Mouse (Mus musculus) erythroid progenitor cell, adult 5-6 weeks (primary cell): ENCODE data around the gene Abr. TPM values are rescaled to one million over a fixed set of nuclear protein-coding genes. Genes with fewer than 3 reads are reported as not detected.

Experiments used
- ATAC-seq: replicated peaks from 2 replicates; pipeline ENCODE4 v1.8.0; 2016; ENCODE audit warnings: moderate number of reproducible peaks, mild to moderate bottlenecking, moderate TSS enrichment, inconsistent platforms; ENCODE audit not compliant: poor library complexity, low FRiP score, severe bottlenecking
- total RNA-seq, 2 experiments: library from RNA; stranded (forward) in 1 of 2; stranded (reverse) in 1 of 2; fragments of 150-400 nt in 1 of 2; fragments of 186-747, 209-891 nt in 1 of 2; gene quantifications; 2 replicates each; pipeline versions ENCODE4 v1.2.3 to v1.2.4; 2015 to 2017; ENCODE audit warnings: low replicate concordance in 2 of 2

Abr gene
- total RNA-seq, 2 experiments from 2014 or later, result 7.0 to 10.9 TPM

DNA sequence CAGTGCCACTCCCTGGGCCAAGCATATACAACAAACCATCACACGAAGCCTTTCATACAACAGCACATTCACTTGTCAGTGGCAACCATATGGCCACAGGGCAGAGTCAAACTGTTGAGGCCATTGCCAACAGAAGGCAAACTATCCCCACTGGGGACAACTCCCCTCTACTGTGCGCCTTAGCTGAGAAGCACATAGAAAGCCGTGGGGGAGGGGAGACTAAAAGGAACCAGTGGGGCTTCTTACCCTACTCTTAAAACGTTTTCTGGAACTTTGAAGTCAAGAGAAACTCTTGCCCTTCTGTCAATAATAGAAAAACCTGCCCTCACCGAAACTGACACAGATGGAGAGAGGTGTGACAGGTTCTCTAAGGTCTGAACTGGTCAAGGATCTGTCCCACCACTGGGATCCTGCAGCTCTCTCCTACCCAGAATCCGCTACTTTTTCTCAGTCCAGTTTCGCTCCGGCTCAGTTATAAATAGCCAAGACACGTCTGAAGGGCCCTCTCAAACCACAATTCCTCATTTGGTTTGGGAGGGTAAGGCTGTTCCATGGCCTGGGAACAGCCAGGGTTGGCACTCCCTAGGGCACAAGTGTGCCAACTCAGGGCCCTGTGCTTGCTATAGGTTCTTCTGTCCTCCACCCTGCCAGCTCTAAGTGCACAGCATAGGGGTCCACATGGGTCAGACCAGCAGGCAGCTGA lies 124.9 kb downstream of the Abr start:
- ATAC-seq, result no peak

DNA sequence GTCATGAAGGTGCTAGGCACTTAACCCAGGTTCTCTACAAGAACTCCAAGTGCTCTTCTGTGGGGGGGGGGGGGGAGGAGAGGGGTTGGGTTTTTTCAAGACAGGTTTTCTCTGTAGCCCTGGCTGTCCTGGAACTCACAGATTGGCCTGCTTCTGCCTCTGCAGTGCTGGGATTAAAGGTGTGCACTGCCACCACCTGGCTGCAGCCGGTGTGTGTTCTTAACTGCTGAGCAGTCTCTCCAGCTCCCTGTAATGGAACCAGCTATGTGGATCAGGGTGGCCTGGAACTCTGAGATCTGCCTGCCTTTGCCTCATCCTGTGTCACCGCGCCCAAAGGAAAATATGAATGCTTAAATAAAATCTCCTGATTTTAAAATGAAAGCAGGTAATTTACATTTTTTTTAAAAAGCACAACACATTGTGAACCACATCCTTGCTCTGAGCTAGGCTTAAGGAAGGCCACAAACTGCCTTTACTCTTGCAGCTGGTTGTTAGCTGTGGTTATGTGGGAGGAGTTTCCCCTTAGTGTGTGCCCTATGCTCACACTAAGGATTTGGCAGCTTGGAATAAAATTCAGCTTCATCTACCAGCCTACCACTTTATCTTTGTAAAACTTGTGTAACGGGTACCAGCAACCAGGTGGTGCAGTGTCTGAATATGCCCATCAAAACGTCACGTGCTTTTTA lies 125.9 kb downstream of the Abr start:
- ATAC-seq, result no peak

DNA sequence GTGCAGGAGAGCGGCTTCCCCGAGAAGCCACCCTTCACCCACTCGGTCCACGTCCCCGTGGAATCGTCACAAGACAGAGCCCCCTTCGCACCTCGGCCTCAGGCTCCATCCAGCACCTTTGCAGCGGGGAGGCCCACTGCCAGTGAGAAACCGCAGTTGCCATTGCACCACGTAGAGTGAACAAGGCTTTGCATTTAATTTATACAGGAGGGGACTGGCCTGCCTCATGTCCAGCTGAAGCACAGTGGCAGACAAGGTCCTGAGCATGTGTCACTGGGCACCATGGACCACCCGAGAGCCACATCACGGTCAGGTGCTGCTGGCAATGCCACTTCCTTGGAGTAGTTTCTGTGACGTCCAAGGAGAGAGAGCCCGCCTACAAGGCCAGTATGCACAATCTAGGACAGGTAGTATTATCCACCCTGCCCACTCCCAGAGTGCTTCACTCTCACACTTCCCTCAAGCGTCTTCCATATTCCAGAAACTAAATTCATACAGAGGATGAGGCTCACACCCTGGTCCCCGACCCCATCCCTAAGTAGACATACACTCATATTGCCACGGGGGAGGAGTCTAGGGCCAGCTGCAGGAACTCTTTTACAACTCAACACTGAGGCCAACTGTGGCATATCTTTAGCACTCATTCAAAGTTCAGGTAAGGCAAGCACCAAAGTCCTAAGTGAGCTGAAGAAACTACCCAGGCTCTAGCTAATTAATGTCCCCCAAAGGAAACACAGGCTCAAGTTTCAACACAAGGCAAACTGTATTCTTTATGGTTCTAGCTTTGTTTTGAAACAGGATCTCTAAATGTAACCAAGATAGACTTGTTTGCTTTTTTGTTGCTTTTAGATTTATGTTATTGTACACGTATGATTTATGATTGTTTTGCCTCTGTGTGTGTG lies 126.7 kb downstream of the Abr start:
- ATAC-seq, result no peak

DNA sequence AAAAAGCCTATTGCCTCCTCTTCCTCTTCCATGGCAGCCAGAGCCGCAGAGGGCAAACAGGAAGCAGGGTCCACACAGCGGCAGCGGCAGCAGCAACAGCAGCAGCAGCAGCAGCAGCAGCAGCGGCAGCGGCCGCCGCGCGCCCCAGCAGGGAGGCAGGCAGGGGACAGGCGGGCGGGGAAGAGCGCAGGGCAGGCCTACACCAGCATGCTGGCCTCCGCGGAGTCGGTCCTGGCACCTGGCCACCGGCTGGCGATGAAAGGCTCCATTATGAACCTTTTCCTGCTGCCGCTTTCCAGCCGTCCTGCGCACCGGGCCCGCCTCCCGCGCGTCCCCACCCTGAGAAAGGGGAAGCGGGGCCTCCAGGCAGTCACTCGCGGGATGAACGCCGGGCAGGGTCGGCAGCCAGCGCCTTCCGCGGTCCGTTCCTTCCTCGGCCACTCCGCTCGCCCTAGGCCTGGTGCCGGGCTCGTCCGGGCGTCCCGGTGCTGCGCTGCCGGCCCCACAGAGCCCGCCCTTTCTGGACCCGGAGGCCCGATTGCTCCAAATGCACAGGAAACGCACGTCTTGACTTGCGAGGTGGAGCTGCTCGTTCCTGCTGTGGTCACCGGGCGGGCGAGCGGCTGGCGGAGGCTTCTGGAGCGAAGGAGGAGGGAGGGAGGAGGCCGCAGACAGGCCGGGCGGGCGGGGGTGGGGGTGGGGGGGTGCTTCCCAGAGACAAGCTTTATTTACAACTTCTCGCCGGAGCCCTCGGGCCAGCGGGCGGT lies 127.6 kb downstream of the Abr start:
- ATAC-seq, result no peak

DNA sequence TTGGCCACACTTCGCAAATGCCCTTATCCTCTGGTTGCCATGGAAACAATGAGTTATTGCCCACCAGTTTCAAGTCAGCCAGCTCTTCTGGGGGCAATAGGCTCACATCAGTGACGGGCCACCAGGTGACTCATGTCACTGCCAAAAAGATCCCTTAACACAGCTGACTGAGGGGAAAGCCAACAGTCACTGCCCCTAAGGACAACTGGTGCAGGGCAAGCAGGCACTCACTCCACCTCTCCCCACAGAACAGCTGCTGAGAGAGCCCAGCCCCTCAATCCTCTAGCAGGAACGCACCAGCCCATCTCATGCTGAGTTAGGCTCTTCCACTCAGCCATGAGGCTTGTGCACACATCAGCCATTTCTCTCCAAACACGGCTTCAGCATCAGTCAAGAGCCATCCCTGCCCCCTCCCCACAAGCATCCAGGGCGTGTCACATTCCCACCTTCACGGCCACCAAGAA lies 128.3 kb downstream of the Abr start:
- ATAC-seq, result no peak

DNA sequence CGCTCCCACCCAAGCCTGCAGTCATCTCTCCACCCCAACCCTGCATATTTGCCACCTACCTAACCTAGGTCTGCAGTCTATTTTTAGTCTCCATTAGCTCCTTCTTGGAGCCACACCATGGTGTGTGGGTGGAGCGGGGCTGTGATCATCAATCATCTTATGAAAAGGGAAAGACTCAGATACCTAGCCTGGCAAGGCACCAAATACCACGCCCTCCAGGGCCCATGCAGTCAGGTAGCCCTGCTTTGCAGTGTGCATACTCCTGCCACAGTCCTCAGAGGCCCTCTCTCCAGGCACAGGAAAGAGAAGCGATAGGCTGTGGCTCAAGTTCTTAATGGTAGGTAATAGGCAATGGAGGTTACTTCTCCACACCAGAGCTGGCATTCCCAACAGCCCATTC lies 128.9 kb downstream of the Abr start:
- no peak for ATAC-seq

DNA sequence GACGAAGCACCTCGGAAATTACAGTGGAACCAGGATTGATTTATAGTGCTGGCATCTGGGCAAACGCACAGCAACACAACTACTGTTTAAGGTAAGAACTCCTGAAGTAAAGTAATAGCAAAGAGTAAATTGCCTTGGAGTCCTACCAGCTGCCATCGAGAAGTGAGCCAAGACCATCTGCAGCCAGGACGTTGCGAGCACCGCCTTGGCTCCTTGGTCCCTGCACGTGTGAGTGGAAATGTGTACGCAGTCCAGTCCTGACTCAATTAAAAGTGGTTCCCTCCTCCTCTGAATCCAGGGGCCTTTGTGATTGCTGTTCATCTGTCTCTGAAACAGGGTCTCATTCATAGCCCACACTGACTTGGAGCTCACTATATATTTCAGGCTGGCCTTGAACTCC lies 130.3 kb downstream of the Abr start:
- ATAC-seq, result no peak

DNA sequence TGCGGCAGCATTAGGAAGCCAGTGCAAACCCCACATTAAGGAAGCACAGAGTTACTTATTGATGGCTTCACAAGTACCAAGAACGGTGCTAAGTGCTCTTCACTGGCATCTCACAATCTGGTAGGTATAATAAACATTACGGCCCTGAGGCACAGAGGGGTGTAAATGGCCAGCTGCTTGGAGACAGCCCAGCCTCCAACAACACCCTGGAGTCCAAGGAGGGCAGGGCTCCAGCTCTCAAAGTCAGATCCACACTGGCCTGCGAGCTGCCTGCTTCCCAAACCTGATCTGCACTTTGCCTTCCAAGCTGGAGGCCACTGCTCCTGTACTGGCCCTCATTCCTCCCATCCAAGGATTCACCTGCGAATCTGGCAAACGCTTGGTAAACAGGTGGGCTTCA lies 132.7 kb downstream of the Abr start:
- no peak for ATAC-seq

DNA sequence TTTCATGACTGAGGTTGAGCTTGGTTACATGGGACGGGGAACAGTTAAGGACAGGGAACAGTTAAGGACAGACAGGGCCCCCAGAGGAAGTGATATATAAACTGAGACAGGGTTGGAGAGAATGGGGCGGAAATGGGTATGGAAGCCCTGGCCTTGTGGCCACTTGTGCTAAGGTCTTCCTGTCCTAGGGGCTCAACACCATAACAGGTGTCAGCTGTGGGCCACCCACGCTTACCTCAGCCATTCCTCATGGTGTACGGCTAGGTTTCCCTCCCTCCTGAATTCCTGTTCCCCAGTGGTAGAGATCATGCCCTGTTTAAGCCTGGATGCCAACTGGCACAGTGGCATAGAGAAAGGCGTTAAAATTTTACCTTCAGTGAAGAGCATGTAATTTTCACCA lies 135.1 kb downstream of the Abr start:
- no peak for ATAC-seq

DNA sequence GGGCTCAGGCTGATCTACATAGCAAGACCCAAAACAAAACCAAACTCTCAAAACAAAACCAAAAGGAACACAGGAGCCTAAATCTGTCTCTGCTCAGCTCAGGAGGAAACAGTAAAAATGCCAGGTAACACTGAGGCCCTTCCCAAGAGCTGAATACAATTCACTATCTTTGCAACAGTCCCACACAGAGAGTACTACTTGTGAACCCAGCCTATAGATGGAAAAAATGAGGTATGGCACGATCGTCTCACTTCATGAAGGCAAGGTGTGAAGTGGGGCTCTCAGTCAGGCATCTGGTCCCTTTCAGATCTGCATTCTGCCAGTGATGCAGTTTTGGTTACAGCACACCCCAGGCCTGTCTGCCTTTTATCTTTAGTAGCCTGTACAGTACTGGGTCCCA lies 138.1 kb downstream of the Abr start:
- ATAC-seq, result no peak

DNA sequence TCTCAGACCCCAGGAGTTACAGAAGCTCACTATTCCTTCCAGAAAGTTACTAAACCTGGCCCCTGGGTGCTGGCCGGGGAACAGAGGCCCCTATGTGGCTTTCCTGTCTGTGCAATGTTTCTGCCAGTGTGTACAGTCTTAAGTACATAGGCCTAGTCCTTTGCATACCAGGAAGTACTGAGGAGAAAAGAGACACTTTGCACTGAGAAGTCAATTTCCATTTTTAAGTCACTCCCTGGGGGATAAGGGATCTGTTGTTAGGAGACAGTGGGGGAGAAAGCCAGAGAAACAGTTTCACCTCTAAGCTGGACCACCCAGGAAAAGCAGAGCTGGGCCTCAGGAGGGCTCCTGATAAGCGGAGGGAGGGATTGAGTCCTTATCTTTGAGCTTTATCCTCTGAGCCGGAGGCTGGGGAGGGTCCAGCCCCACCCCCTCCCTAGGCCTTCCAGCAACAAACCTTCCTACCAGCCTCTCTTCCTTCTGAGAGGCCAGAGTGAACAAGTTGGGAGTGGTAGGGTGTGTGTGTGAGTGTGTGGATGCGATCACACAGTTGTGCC lies 138.9 kb downstream of the Abr start:
- ATAC-seq, result no peak

DNA sequence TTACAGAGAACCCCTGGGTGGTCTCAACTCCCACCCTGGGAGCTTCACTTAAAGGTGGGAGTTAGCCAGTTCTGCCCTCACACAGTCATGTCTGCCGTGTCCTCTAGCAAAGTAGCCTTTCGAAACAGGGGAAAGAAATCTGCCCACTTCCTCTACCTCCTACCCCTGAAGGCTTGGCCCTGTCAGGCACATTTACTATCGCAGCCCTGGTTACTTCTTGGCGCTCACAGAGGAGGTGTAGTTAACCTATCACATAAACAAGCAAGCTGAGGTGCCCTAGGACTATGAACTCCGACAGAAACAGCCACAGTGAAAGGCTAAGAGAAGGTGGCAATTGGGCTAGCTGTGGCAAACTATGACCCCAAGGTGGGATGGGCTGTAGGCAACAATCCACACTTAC lies 139.4 kb downstream of the Abr start:
- no peak for ATAC-seq

DNA sequence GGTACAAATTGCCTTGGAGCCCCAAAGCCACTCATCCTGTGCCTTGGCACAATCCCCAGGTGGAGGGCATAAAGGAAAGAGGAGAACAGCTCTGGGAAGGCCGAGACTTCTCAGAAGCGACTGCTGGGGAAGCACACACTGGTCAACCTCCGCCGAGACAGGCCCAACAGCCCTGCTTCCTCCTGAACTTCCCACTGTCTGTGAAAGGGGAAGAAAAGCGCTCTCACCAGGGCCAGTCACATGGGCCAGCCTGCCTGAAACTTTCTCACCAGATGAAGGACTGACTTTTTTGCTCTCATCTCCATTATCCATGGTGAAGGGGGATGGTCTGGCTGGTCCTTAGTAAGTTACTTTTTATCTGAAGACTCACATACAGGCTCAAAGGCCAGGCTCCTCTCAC lies 139.9 kb downstream of the Abr start:
- ATAC-seq, result no peak

DNA sequence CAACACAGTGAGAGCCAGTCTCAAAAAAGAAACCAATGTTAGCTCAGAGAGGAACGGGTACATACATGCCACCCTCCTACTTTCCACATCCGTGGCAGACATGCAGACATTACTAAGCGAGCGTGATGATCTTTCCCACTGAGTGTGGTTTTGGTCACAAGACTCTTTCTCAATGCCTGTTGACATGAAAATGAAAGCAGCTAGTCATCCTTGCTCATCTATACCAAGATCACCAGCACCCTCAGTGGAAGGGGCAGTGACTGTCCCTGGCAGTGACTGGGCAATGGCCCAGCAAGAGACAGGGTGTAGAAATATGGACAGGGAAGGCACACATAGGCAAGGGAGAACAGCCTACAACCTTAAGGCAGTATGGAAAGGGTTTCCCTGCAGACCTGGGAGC lies 142.4 kb downstream of the Abr start:
- ATAC-seq, result no peak

DNA sequence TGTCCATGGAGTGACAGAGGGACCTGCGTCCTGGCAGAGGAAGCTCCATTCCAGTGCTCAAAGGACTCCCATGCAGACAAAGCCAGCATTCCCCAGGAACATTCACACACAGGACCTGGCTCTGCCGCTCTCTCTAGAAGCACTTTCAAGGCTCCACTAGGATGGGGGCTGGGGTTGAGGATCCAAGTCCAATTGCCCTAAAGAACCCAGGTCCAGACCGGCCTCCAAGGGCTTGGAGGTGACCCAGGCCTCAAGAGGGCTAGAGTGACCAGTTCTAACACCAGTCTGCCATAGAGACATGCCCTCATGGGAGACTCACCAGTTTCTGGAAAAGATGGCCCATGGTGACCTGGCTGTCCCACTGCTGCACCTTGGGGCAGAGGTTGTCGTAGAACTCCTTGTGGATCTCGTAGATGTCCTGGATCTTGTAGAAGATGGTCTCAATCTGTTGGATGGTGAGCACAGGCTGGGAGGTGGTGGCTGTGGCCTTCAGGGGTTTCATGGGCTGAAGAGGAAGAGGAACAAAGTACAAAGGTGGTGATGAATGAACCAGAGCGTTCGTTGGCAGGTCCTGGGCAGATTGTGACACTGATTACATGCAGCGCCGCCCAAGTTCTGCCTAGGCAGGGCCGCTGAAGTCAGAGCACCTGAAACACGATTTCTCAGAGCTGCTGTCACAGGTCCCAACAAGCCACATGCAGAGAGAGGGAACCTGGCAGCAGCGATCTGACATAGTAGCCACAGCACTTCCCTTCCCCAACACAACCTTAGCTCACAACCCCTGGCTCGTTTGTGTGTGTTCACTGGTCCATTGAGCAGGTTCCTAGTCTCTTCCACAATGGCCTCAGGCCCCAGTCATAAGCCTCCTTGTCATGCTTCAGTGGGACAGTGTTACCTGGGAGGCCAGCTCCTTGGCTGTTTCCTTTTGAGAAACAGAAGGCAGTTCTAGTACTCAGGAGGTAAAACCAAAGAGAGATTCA lies 143.1 kb downstream of the Abr start:
- 0 out of 2 replicates have a peak, but pooled peaks have one; percentile 21 for ATAC-seq

DNA sequence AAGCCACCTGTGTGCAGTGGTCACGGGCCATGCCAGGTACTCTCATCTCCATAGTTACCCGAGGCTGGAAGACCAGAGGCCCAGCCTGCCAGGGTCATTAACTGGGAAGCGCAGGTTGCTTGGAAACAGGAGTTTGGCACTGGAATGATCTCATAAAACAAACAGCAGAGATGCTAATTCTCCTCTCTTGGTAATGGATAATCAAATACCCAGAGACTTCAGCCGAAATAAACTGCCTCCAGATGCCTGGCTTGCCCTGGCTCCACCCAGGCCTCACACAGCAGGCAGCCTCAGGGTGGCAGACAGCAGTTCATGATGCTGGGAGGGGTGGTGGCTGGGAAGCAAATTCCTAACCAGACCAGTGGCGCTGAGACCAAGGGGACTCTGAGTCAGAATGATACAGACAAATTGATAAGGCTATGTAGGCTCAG lies 145.0 kb downstream of the Abr start:
- ATAC-seq, result no peak

DNA sequence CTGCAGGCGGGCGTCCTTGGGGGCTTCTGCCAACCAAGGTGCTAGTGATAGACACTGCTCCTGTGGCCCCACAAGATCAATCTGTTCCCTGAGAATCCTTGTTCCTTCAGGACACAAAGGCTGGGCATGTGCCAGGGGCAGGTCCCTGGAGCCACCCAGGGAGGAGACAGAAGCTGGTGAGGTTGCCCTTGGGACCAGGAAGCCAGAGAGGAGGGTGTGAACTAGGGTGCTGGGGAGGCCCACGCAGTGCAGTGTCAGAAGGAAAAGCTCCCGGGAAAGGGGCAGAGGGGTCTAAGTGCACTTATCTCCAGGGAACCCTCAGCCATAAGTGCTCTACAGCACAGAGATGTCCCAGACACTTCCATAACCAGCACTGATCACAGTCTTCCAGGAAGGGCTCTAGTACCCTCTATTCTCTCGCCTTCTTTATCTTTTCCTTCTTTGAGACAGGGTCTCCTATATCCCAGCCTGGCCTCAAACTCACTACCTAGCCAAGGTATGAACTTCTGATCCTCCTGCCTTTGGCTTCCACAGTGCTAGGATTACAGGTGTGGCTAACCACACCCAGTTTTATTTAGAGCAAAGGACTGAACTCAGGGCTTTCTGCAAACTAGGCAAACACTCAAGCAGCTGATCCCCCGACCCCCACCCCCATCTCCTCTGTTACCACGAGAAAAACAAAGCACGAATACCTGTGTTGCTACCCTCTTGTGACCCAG lies 145.6 kb downstream of the Abr start:
- no peak for ATAC-seq

DNA sequence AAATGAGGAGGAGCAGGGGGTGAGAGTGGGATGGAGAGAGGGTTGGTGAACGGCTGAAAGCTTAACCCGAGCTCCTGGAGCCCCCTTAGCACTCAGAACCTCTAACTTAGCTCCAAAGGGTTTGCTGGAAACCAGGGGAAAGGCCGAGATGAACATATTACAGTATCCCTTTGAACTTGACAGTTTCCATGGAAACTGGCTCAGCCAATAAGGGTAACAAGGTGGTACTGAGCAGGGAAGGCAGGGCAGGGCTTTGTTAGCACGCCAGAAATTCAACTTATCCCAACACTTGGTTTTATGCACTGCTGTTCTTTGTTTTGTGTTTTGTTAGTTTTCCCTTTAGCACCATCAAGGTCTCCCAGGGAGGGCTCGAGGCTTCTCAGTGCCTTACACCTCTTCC lies 149.5 kb downstream of the Abr start:
- no peak for ATAC-seq
